Mouse (Mus musculus): ENCODE results near the gene Slco6d1.
"Not testable (repeated sequence)": the region's sequence is repeated elsewhere in the genome, so short reads cannot be mapped to it uniquely, and the experiment has no call there.

The Slco6d1 gene

GRCm38 (mm10) chr1:98420824-98421223 is at the start of gene Slco6d1:
Gene Slco6d1, plus strand, starts transcription at chr1:98421124.
- no peak for DNase-seq (ENCODE audit: low read depth)

GRCm38 (mm10) chr1:98392001-98392400 is 28.9 kb upstream of the Slco6d1 start:
- no peak for DNase-seq (ENCODE audit: low read depth)

GRCm38 (mm10) chr1:98447929-98448328 is 27.0 kb downstream of the Slco6d1 start:
- no peak for DNase-seq (ENCODE audit: low read depth)

GRCm38 (mm10) chr1:98459224-98459623 is 38.3 kb downstream of the Slco6d1 start:
- DNase-seq (ENCODE audit: low read depth), result not testable (repeated sequence)

GRCm38 (mm10) chr1:98476381-98476780 is 55.5 kb downstream of the Slco6d1 start:
- not testable (repeated sequence) for DNase-seq (ENCODE audit: low read depth)

- DNase-seq (ENCODE audit: low read depth), result no peak
Observed at GRCm38 (mm10) chr1:98479243-98479642, 58.3 kb downstream of the Slco6d1 start.

- no peak for DNase-seq (ENCODE audit: low read depth)
Observed at GRCm38 (mm10) chr1:98505982-98506381, 85.1 kb downstream of the Slco6d1 start.

- no peak for DNase-seq (ENCODE audit: low read depth)
Observed at GRCm38 (mm10) chr1:98522977-98523376, 102.1 kb downstream of the Slco6d1 start.

GRCm38 (mm10) chr1:98523537-98523936 is 102.6 kb downstream of the Slco6d1 start:
- no peak for DNase-seq (ENCODE audit: low read depth)

- DNase-seq (ENCODE audit: low read depth), result not testable (repeated sequence)
Observed at GRCm38 (mm10) chr1:98528368-98528767, 107.4 kb downstream of the Slco6d1 start.

- no peak for DNase-seq (ENCODE audit: low read depth)
Observed at GRCm38 (mm10) chr1:98545372-98545771, 124.4 kb downstream of the Slco6d1 start.

- no peak for DNase-seq (ENCODE audit: low read depth)
Observed at GRCm38 (mm10) chr1:98554388-98554787, 133.5 kb downstream of the Slco6d1 start.

- no peak for DNase-seq (ENCODE audit: low read depth)
Observed at GRCm38 (mm10) chr1:98565701-98566100, 144.8 kb downstream of the Slco6d1 start.
